Mouse (Mus musculus) erythroid progenitor cell, adult 5-6 weeks (primary cell): ENCODE measurements around the gene Stx3. TPM values are rescaled to one million over a fixed set of nuclear protein-coding genes. Genes with fewer than 3 reads are reported as not detected.

Experiments
- ATAC-seq: replicated peaks from 2 replicates; pipeline ENCODE4 v1.8.0; 2016; ENCODE audit warnings: moderate number of reproducible peaks, mild to moderate bottlenecking, moderate TSS enrichment, inconsistent platforms; ENCODE audit not compliant: poor library complexity, low FRiP score, severe bottlenecking
- total RNA-seq, 2 experiments: library from RNA; stranded (forward) in 1 of 2; stranded (reverse) in 1 of 2; fragments of 150-400 nt in 1 of 2; fragments of 186-747, 209-891 nt in 1 of 2; gene quantifications; 2 replicates each; pipeline versions ENCODE4 v1.2.3 to v1.2.4; 2015 to 2017; ENCODE audit warnings: low replicate concordance in 2 of 2

The Stx3 gene
- total RNA-seq (2015; ENCODE audit: low replicate concordance) (2.2 TPM in 1 of 2 replicates, not detected in the other), total RNA-seq (2017; ENCODE audit: low replicate concordance) (0.39 and 6.0 TPM in 2 replicates)

GRCm38 (mm10) chr19:11819143-11819700 lies at the start of gene Stx3:
Gene Stx3, minus strand, starts transcription at chr19:11819403.
- no peak for ATAC-seq

DNA sequence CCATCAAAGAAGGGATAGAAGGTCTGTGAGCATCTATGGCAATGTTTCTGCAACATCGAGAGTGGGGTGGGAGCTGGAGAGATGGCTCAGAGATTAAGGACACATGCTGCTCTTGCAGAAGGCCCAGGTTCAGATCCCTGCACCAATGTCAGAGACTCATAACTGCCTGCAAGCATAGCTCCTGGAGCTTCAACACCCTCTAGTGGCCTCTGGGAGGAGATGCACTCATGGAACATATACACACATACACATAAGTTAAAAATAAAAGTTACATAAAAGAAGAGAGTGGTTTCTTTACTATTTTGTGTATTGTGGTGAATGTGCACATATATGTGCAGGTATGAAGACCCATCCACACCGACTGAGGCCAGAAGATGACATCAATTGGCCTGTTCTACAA lies 48.6 kb upstream of the Stx3 start:
- no peak for ATAC-seq

DNA sequence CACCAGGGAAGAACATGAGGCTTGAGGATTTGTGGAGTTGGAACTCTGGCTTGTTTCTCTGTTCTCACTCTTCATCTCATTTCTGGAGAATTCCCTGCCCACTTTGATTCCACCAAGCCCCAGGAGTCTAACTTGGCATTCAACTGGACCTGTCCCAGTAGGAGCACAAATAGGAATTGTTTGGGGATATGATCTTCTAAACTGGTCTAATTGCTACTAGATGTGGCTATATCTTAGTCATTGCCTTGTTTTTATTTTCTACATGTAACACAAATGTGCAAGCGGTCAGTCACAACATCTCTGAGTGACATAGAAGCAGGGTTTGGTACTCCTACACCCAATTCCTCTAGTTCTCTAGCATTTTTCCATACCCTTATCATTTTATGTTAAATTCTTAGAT lies 41.8 kb upstream of the Stx3 start, which contains the start of gene Olfr1418:
Olfr1418 (minus strand) TSS at position 101 of the 400 bp plus-strand sequence.
- ATAC-seq = no peak

DNA sequence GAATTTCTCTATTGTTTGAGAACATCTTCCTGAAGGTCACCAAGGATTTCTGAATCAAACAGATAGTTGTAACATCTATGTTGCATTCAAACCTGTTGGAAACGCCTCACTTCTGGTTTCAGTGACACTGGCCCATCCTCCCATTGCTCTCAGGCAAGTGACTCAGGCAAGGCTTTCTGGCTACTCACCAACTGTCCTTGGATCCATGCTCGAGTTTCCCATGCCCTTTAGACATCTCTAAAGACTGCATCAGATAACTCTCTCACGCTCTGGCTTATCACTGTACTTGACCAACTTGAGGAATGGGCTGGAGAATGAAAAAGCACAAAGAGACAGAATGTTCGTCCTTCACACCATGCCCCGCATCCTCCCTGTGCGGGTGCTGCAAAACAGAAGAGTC lies 37.3 kb upstream of the Stx3 start:
- no peak for ATAC-seq

DNA sequence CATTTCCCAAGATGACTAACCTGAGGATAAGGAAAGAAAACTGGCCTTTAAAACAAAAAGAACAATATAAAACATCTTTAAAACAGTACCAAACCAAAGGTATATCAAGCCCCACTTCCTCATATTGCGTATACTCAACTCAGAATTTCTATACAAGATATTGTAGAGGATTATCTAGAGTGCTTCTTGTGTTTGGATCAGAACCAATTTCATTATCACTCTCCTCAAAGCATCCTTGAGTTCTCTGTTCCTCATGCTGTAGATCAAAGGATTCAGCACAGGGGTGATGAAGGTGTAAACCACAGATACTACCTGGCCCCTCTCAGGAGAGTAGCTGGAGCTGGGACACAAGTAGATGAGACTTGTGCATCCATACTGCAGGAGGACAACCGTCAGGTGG lies 35.6 kb upstream of the Stx3 start:
- ATAC-seq = no peak

- no peak for ATAC-seq
Observed at GRCm38 (mm10) chr19:11852652-11853051, 33.4 kb upstream of the Stx3 start.

DNA sequence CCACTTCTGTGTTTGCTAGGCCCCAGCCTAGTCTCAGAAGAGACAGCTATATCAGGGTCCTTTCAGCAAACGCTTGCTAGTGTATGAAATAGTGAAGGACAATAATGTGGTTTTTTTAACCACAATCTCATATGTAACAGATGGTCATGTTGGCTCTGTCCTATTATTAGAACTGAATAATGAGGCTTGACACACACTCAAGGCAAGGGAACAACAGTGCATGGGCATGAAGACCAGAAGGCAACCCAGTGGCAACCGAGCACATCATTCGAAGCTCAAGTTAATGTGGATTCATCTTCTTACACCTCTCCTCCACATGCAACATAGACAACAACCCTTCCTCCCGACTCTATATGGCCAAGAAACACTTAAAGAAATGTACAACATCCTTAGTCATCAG lies 27.1 kb upstream of the Stx3 start:
- ATAC-seq = no peak

DNA sequence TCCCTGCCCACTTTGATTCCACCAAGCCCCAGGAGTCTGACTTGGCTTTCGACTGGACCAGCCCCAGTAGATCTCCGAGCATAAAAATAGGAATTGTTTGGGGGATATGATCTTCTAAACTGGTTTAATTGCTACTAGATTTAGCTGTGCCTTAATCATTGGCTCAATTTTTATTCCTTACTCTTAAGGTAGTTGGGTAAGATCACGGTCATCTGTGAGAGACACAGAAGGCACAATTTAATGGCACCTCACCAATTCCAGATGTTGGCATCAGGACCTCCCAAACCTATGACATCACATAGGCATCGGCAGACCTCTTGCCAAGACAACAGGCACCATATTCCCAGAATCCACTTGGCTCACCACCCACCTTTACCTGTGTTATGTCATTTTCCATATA lies 19.9 kb upstream of the Stx3 start, which contains the start of gene Olfr1417:
Olfr1417 (minus strand) TSS at position 101 of the 400 bp plus-strand sequence.
- ATAC-seq = no peak

DNA sequence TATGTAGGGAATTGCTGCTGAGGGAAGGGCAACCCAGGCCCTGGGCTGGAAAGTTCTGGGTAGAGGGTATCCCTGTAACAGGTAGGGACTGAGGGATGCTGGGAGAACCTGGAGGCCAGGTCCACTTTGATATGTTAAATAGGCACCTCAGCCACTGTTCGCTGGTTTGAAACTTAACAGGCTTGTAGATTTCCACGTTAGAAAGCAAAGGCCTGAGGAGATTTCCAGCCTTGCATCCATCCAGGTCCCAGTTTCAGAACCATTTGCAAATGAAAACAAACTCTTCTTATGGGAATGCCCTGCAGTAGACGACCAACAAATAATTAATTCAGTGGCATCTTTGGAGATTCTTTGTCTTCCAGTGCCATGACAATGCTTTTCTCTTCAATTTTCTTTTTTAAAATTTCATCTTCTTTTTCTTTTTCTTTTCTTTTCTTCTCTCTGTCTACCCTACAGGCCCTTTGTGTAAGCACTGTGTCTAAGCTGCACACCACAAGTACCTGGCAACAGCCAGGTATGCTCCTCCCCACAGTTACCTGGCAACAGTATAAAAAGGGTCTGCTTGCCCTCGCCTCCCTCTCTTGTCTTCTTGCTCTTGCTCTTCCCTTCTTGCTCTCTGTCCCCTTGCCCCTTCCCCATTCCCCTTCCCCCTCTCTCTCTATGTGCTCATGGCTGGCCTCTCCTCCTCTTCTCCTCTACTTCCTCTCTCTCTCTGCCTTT lies 4.3 kb upstream of the Stx3 start:
- ATAC-seq = no peak

- no peak for ATAC-seq
Observed at GRCm38 (mm10) chr19:11820211-11820610, 1.0 kb upstream of the Stx3 start.

GRCm38 (mm10) chr19:11819800-11820199 lies 597 bp upstream of the Stx3 start:
- ATAC-seq = no peak

GRCm38 (mm10) chr19:11818199-11819142 lies 732 bp downstream of the Stx3 start:
- no peak for ATAC-seq

DNA sequence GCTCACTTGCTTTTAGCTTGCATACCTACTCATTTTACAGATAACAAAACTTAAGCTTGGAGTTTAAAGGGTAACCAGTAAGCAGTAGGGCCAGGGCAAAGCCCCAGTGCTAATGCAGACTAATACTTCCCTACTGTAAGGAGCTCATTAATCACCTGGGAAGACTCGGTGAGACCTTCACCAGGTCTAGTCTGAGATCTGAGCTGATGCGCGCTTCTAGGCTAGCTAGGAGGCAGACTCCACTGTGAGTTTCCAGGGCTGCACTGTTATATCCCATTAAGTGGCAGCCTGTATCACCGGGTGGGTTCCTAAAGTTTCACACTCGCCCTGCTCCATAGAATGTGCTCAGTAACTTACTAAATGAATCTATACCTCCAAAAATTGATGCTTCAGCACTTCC lies 1.6 kb downstream of the Stx3 start:
- ATAC-seq = no peak

DNA sequence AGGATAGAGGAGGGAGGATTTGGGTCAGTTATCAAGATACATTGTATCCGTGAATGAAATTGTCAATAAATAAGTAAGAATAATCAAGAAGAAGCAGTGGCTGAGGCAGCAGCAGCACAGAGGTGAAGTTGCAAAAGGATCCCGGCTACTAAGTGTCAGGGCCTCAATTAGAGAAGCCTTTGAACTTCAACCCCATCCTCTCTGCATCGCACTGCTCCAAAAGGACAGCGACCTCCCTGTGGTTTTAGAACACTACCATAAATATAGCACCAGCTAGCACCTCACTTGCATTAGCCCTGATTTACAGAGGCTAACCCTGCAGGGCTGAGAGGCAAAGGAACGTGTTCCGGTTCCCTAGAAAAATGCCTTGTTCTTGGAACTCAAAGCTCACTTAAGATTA lies 2.5 kb downstream of the Stx3 start:
- no peak for ATAC-seq

DNA sequence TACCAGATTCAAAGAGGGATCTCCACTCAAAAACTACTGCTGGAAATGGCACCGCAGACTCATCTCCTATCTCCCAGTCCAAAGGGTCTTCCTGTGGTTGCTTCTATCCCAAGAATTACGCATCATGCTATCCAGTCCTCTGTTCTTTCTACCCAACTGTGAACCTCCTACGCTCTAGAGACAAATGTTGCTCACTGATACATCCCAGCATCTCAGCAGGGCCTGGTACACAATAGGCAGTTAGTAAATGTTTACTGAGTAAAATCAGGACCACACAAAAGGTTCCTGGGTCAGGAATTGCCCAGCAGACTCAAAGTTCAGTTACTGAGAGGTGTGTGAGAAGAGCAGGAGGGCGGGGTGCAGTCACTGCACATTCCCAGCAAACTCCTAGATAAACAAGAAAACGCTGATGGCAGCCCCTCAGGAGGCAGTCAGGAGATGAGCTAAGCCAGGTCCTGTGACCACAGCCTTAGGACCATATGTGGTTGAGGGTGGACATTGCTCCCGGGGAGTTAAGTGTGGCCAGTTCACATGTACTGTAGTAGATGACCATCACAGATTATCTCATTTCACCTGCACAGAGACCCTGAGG lies 4.4 kb downstream of the Stx3 start:
- no peak for ATAC-seq

GRCm38 (mm10) chr19:11813649-11814048 lies 5.6 kb downstream of the Stx3 start:
- ATAC-seq = no peak

DNA sequence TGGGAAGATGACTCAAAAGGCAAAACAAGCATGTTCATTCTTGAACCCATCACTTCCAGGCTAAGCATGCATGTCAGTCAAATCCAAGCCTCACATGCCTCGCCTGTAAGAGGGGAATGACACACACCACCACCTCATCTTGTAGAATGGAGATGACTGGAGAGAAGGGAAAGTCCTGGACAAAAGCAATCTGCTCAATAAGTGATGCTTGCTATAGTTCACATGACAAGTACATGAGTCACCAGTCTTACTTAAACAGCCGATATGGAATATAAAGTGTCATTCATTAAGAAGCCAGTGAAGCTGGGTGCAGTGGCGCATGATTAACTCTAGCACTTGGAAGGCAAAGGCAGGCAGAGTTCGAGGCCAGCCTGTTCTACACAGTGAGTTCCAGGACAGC lies 6.1 kb downstream of the Stx3 start:
- ATAC-seq = no peak

DNA sequence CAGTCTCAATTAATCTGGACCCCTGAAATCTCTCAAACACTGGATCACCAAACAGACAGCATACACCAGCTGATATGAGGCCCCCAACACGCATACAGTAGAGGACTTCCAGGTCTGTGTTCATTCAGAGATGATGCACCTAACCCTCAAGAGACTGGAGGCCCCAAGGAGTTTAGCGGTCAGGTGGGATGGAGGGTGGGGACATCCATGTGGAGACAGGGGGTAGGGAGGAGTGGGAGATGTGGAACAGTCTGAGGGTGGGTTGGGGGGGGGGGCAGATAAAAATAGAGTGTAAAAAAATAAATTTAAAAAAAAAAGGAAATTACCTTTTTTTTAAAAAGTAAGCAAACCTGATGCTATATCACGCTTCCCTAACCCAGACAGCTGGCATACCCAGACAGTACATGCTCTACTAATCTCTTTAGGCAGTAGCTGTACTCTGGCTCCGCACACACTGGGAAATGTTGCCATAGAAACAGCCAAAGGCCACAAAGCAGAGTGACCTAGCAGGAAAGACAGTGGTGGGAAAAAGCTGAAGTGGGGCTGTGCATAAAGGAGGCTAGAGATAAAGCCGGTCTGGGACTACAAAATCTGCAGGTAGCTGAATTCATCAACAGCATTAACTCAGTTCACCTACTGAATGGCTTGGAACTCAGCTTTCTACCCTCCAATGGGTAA lies 7.4 kb downstream of the Stx3 start:
- no peak for ATAC-seq

GRCm38 (mm10) chr19:11810856-11811255 lies 8.3 kb downstream of the Stx3 start:
- ATAC-seq = no peak
